Mouse (Mus musculus) thymus, adult 18-20 months (tissue): ENCODE measurements around the gene Smarca1.

Experiments used
- DNase-seq, 2 experiments: peaks; one replicate each; pipeline ENCODE4 v3.0.0; 2022; ENCODE audit warnings: mixed read lengths in 2 of 2

The Smarca1 gene

DNA sequence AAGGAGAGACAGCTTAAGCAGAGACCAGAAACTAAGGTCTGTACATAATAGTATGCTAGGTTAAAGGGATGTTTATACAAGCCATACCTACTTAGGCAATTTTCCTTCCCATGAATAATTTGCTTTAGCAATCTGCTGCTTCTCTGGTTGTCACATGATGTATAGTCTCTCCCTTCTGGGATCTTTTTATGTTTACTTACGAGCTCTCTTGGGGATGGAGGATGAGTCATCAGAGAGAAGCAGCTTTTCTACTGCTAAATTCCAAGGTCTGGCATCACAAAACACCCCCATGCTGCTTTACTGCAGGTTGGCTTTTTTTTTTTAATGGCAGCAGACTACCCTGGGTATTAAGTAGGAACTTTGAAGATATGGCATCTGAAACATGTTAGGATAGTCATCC, 132.6 kb downstream of the Smarca1 start:
- no peak for DNase-seq
